Mouse (Mus musculus) megakaryocyte, embryonic 14.5 days (primary cell): ENCODE measurements around the gene Rab27a.

Source experiments
- FLI1 ChIP-seq: IDR thresholded peaks from 2 replicates; pipeline ENCODE4 v1.6.1; 2012; ENCODE audit warnings: low read length, inconsistent platforms, mixed read lengths
- GATA1 ChIP-seq: IDR thresholded peaks from 3 replicates; pipeline ENCODE4 v1.6.1; 2012; ENCODE audit warnings: mixed read lengths, low read length, inconsistent platforms, borderline replicate concordance

DNA sequence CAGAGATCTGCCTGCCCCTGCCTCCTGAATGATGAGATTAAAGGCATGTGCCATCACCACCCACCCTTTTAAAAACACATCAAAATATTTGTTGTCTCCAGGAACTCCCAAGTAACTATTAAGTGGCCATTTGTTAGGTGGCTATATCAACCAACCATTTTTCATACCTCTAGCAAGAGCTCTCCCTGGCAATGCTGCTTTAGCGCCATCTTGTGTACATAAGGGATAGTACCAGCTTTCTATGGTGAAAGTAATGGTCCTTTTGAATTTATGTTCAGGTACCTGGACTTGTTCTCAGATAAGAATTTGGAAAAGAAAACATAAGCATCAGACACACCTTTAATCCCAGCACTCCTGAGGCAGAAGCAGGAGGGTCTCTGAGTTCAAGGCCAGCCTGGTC, 47.1 kb downstream of the Rab27a start:
- TF ChIP-seq FLI1 (no peak), GATA1 (no peak)
